Mouse (Mus musculus) limb, embryonic 13.5 days (tissue): ENCODE measurements at regions not wholly inside any gene's neighbourhood (a gene's known extent, or its start where the extent isn't known, plus 50 kb on each side); places are given as distances from the start of the nearest gene placed in this dataset.

Experiments
- ATAC-seq: fragments of 200-750 bp; cut with Nextera tagmentation; 2 replicates; pipeline ENCODE4 v1.8.0; 2017; ENCODE audit warnings: low read depth, moderate number of reproducible peaks, moderate TSS enrichment; ENCODE audit not compliant: low FRiP score
- H3K27ac ChIP-seq: fragments of 300-500 bp; sonication (generic); 2 replicates; pipeline ENCODE4 v1.5.1; 2015; ENCODE audit warnings: inconsistent platforms, mild to moderate bottlenecking, moderate library complexity
- H3K27me3 ChIP-seq: fragments of 300-500 bp; sonication (generic); 2 replicates; pipeline ENCODE4 v1.6.1; 2015; ENCODE audit warnings: mild to moderate bottlenecking, inconsistent platforms
- H3K36me3 ChIP-seq: fragments of 300-500 bp; sonication (generic); 2 replicates; pipeline ENCODE4 v1.6.1; 2015; ENCODE audit warnings: inconsistent platforms, mild to moderate bottlenecking, moderate library complexity
- H3K4me1 ChIP-seq: fragments of 300-500 bp; sonication (generic); 2 replicates; pipeline ENCODE4 v1.6.1; 2015; ENCODE audit warnings: inconsistent platforms
- H3K4me2 ChIP-seq: fragments of 300-500 bp; sonication (generic); replicated peaks from 2 replicates; pipeline ENCODE4 v1.6.1; 2015; ENCODE audit warnings: inconsistent platforms, mild to moderate bottlenecking, moderate library complexity
- H3K4me3 ChIP-seq: fragments of 300-500 bp; sonication (generic); 2 replicates; pipeline ENCODE4 v1.5.1; 2015; ENCODE audit warnings: moderate library complexity, mild to moderate bottlenecking, inconsistent platforms
- H3K9ac ChIP-seq: fragments of 300-500 bp; sonication (generic); 2 replicates; pipeline ENCODE4 v1.6.1; 2015; ENCODE audit warnings: mild to moderate bottlenecking, inconsistent platforms
- H3K9me3 ChIP-seq: fragments of 300-500 bp; sonication (generic); 2 replicates; pipeline ENCODE4 v1.6.1; 2016; ENCODE audit warnings: inconsistent platforms
- whole genome bisulfite sequencing: fragments of 180-500 bp; shearing (Covaris S2); methylation state at CpG from one replicate; pipeline ENCODE4 v1.1.7; 2015; 5-methylcytosine and 5-hydroxymethylcytosine counted together

- Histone ChIP-seq H3K9me3 (no peaks in the 10 kb centered on the region), H3K9ac (no peak overlapping the region), H3K4me3 (no peak overlapping the region), H3K27me3 (no peaks in the 10 kb centered on the region), H3K27ac (no peak overlapping the region), H3K36me3 (no peaks in the 10 kb centered on the region), H3K4me1 (peaks cover 10% of the 10 kb centered on the region; the same call in 1 of the 2 replicates), H3K4me2 (no peak overlapping the region)
- ATAC-seq = no peak
- 76% methylated on average over 4 of the region's 4 CpGs for WGBS
Observed at GRCm38 (mm10) chr11:79881812-79882211, 80.4 kb downstream of the Utp6 start.

- 67% methylated on average over 7 of the region's 7 CpGs for WGBS
- H3K4me2 ChIP-seq = no peak overlapping the region
- no peaks in the 10 kb centered on the region for H3K36me3 ChIP-seq
- H3K9me3 ChIP-seq = no peaks in the 10 kb centered on the region
- ATAC-seq = no peak
- no peak overlapping the region for H3K27ac ChIP-seq
- no peaks in the 10 kb centered on the region for H3K27me3 ChIP-seq
- H3K9ac ChIP-seq = no peak overlapping the region
- H3K4me3 ChIP-seq = no peak overlapping the region
- peaks cover 10% of the 10 kb centered on the region; the same call in 1 of the 2 replicates for H3K4me1 ChIP-seq
Observed at GRCm38 (mm10) chr11:79878091-79878490, 84.1 kb downstream of the Utp6 start.

- Histone ChIP-seq H3K4me1 (peaks cover 10% of the 10 kb centered on the region; the same call in 1 of the 2 replicates), H3K4me2 (no peak overlapping the region), H3K27ac (no peak overlapping the region), H3K36me3 (no peaks in the 10 kb centered on the region), H3K27me3 (no peaks in the 10 kb centered on the region), H3K9ac (no peak overlapping the region), H3K4me3 (no peak overlapping the region), H3K9me3 (no peaks in the 10 kb centered on the region)
- ATAC-seq = no peak; the same call in 1 of the 2 replicates
- WGBS = 17% methylated on average over 3 of the region's 3 CpGs
Observed at GRCm38 (mm10) chr11:79877184-79877745, 84.9 kb downstream of the Utp6 start.

GRCm38 (mm10) chr11:79871783-79872628 is 90.2 kb downstream of the Utp6 start:
- no peaks in the 10 kb centered on the region for H3K9me3 ChIP-seq
- H3K4me1 ChIP-seq = peaks cover 14% of the 10 kb centered on the region; the same call in 1 of the 2 replicates
- H3K4me3 ChIP-seq = no peak overlapping the region
- no peaks in the 10 kb centered on the region for H3K27me3 ChIP-seq
- H3K4me2 ChIP-seq = no peak overlapping the region
- no peak overlapping the region for H3K9ac ChIP-seq
- H3K36me3 ChIP-seq = no peaks in the 10 kb centered on the region
- WGBS = 86% methylated on average over 10 of the region's 10 CpGs
- H3K27ac ChIP-seq = no peak overlapping the region
- ATAC-seq = no peak

- no peaks in the 10 kb centered on the region for H3K36me3 ChIP-seq
- no peak overlapping the region; the same call in 1 of the 2 replicates for H3K27ac ChIP-seq
- peaks cover 13% of the 10 kb centered on the region; the same call in 1 of the 2 replicates for H3K4me1 ChIP-seq
- no peak overlapping the region for H3K4me2 ChIP-seq
- ATAC-seq = no peak
- WGBS = 57% methylated on average over 5 of the region's 5 CpGs
- no peaks in the 10 kb centered on the region for H3K27me3 ChIP-seq
- no peak overlapping the region for H3K9ac ChIP-seq
- no peaks in the 10 kb centered on the region for H3K9me3 ChIP-seq
- H3K4me3 ChIP-seq = no peak overlapping the region
Observed at GRCm38 (mm10) chr11:79870189-79870588, 92.0 kb downstream of the Utp6 start.

- Histone ChIP-seq H3K27ac (no peak overlapping the region), H3K9me3 (no peaks in the 10 kb centered on the region), H3K4me3 (no peak overlapping the region), H3K27me3 (no peaks in the 10 kb centered on the region), H3K9ac (no peak overlapping the region), H3K4me1 (peaks cover 16% of the 10 kb centered on the region; the same call in 1 of the 2 replicates), H3K4me2 (no peak overlapping the region), H3K36me3 (no peaks in the 10 kb centered on the region)
- ATAC-seq = no peak
- WGBS = 42% methylated on average over 5 of the region's 5 CpGs
Observed at GRCm38 (mm10) chr11:79869009-79869408, 93.2 kb downstream of the Utp6 start.

- Histone ChIP-seq H3K4me1 (peaks cover 20% of the 10 kb centered on the region), H3K27me3 (no peaks in the 10 kb centered on the region), H3K9me3 (no peaks in the 10 kb centered on the region), H3K9ac (no peak overlapping the region), H3K4me3 (no peak overlapping the region), H3K4me2 (no peak overlapping the region), H3K27ac (no peak overlapping the region), H3K36me3 (no peaks in the 10 kb centered on the region)
- ATAC-seq = no peak
- 71% methylated on average over 5 of the region's 5 CpGs for WGBS
Observed at GRCm38 (mm10) chr11:79864836-79865235, 97.4 kb downstream of the Utp6 start.

GRCm38 (mm10) chr11:79863487-79864175 is 98.6 kb downstream of the Utp6 start:
- Histone ChIP-seq H3K36me3 (no peaks in the 10 kb centered on the region), H3K4me1 (peaks cover 15% of the 10 kb centered on the region), H3K4me2 (no peak overlapping the region), H3K27me3 (no peaks in the 10 kb centered on the region), H3K9me3 (no peaks in the 10 kb centered on the region), H3K9ac (no peak overlapping the region), H3K4me3 (no peak overlapping the region), H3K27ac (no peak overlapping the region)
- no peak for ATAC-seq
- WGBS = 82% methylated on average over 14 of the region's 14 CpGs

GRCm38 (mm10) chr11:79860611-79861067 is 101.6 kb downstream of the Utp6 start:
- no peak for ATAC-seq
- Histone ChIP-seq H3K27ac (no peak overlapping the region), H3K4me3 (no peak overlapping the region), H3K27me3 (no peaks in the 10 kb centered on the region), H3K36me3 (no peaks in the 10 kb centered on the region), H3K4me2 (no peak overlapping the region), H3K9me3 (peaks cover 4% of the 10 kb centered on the region; the same call in 1 of the 2 replicates), H3K4me1 (peaks cover 20% of the 10 kb centered on the region), H3K9ac (no peak overlapping the region)
- 19% methylated on average over 12 of the region's 12 CpGs for WGBS

GRCm38 (mm10) chr11:79856376-79856775 is 105.8 kb downstream of the Utp6 start:
- Histone ChIP-seq H3K27me3 (no peaks in the 10 kb centered on the region), H3K9ac (no peak overlapping the region), H3K27ac (no peak overlapping the region), H3K4me3 (no peak overlapping the region), H3K36me3 (no peaks in the 10 kb centered on the region), H3K4me2 (no peak overlapping the region), H3K9me3 (peaks cover 4% of the 10 kb centered on the region; the same call in 1 of the 2 replicates), H3K4me1 (peaks cover 15% of the 10 kb centered on the region)
- ATAC-seq = no peak
- 68% methylated on average over 5 of the region's 5 CpGs for WGBS

- Histone ChIP-seq H3K27me3 (no peaks in the 10 kb centered on the region), H3K27ac (no peak overlapping the region), H3K4me1 (no peaks in the 10 kb centered on the region), H3K4me3 (no peak overlapping the region), H3K9ac (no peak overlapping the region), H3K4me2 (no peak overlapping the region), H3K36me3 (no peaks in the 10 kb centered on the region), H3K9me3 (no peaks in the 10 kb centered on the region)
- no peak for ATAC-seq
- WGBS = 83% methylated on average over 3 of the region's 3 CpGs
Observed at GRCm38 (mm10) chr11:79849545-79849944, 112.6 kb downstream of the Utp6 start.

GRCm38 (mm10) chr11:79844436-79844835 is 117.8 kb downstream of the Utp6 start:
- 68% methylated on average over 4 of the region's 4 CpGs for WGBS
- Histone ChIP-seq H3K36me3 (no peaks in the 10 kb centered on the region), H3K4me1 (peaks cover 10% of the 10 kb centered on the region; the same call in 1 of the 2 replicates), H3K27me3 (no peaks in the 10 kb centered on the region), H3K4me3 (no peak overlapping the region), H3K27ac (no peak overlapping the region), H3K4me2 (no peak overlapping the region), H3K9me3 (no peaks in the 10 kb centered on the region), H3K9ac (no peak overlapping the region)
- ATAC-seq = no peak
